Mouse (Mus musculus) CH12.LX (cell line): ENCODE measurements around the gene Olfr477. TPM values are rescaled to one million over a fixed set of nuclear protein-coding genes. Genes with fewer than 3 reads are reported as not detected.
"Not testable (repeated sequence)": the region's sequence is repeated elsewhere in the genome, so short reads cannot be mapped to it uniquely, and the experiment has no call there.

Experiments
- DNase-seq: peaks from one replicate; pipeline ENCODE4 v3.0.0-alpha.2; 2013; ENCODE audit errors: extremely low read depth
- H3K27ac ChIP-seq: 2 replicates; pipeline ENCODE4 v1.5.1; 2012; ENCODE audit warnings: low read depth, mild to moderate bottlenecking, control low read depth, moderate library complexity; ENCODE audit not compliant: insufficient read depth
- H3K27me3 ChIP-seq: replicated peaks from 2 replicates; pipeline ENCODE3; 2012; ENCODE audit warnings: inconsistent platforms
- H3K36me3 ChIP-seq, 2 experiments: replicated peaks in 1 of 2; 2 replicates each; pipeline versions ENCODE3 to v1.6.1; 2012; ENCODE audit warnings: inconsistent platforms in 1 of 2, low read length in 1 of 2, mild to moderate bottlenecking in 1 of 2, mixed read lengths in 1 of 2, moderate library complexity in 1 of 2; ENCODE audit not compliant: control insufficient read depth in 1 of 2, insufficient read depth in 1 of 2
- H3K4me1 ChIP-seq, 2 experiments: 2 replicates each; pipeline ENCODE4 v1.6.1; 2012; ENCODE audit warnings: inconsistent platforms in 1 of 2, moderate library complexity in 1 of 2; ENCODE audit not compliant: insufficient read depth in 2 of 2, control insufficient read depth in 1 of 2
- H3K4me2 ChIP-seq: 2 replicates; pipeline ENCODE4 v1.6.1; 2012; ENCODE audit warnings: low read depth, mild to moderate bottlenecking, control low read depth; ENCODE audit not compliant: poor library complexity, insufficient read depth, severe bottlenecking
- H3K4me3 ChIP-seq, 3 experiments: fragments of 150-350 bp in 1 of 3; sonication (generic) in 1 of 3; replicated peaks in 1 of 3; 2 replicates each; pipeline versions ENCODE3 to v1.5.1; 2011 to 2012; ENCODE audit warnings: low read depth in 2 of 3, low read length in 2 of 3, mild to moderate bottlenecking in 2 of 3, moderate library complexity in 2 of 3, control low read depth in 1 of 3, improper control_type of control experiment in 1 of 3, inconsistent platforms in 1 of 3, mixed read lengths in 1 of 3; ENCODE audit not compliant: poor library complexity in 1 of 3
- H3K79me2 ChIP-seq: replicated peaks from 2 replicates; pipeline ENCODE4 v1.6.1; 2012; ENCODE audit warnings: mild to moderate bottlenecking, moderate library complexity; ENCODE audit not compliant: control insufficient read depth, poor library complexity, insufficient read depth, severe bottlenecking; ENCODE audit errors: extremely low read depth
- H3K9ac ChIP-seq: 2 replicates; pipeline ENCODE4 v1.6.1; 2012; ENCODE audit warnings: low read depth, mild to moderate bottlenecking, control low read depth, moderate library complexity; ENCODE audit not compliant: insufficient read depth
- H3K9me3 ChIP-seq: replicated peaks from 2 replicates; pipeline ENCODE3; 2012; ENCODE audit warnings: low read length, inconsistent platforms, mixed read lengths
- BHLHE40 ChIP-seq: IDR thresholded peaks from 2 replicates; pipeline ENCODE4 v1.6.1; 2011; ENCODE audit warnings: mild to moderate bottlenecking, low read depth, low read length, improper control_type of control experiment
- CHD1 ChIP-seq: IDR thresholded peaks from 2 replicates; pipeline ENCODE4 v1.6.1; 2012; ENCODE audit warnings: low read depth, low read length, improper control_type of control experiment, inconsistent platforms
- EP300 ChIP-seq: IDR thresholded peaks from 2 replicates; pipeline ENCODE4 v1.6.1; 2011; ENCODE audit warnings: low read length, improper control_type of control experiment
- ETS1 ChIP-seq: conservative IDR thresholded peaks from 2 replicates; pipeline ENCODE4 v1.6.1; 2012; ENCODE audit warnings: low read depth, mild to moderate bottlenecking, inconsistent platforms, low read length, improper control_type of control experiment, moderate library complexity
- GABPA ChIP-seq: IDR thresholded peaks from 2 replicates; pipeline ENCODE4 v1.6.1; 2012; ENCODE audit warnings: low read depth, low read length, improper control_type of control experiment, inconsistent platforms; ENCODE audit not compliant: insufficient replicate concordance
- JUN ChIP-seq: IDR thresholded peaks from 2 replicates; pipeline ENCODE4 v1.6.1; 2011; ENCODE audit warnings: low read depth, mild to moderate bottlenecking, low read length, improper control_type of control experiment, moderate library complexity; ENCODE audit not compliant: insufficient read depth
- JUND ChIP-seq: conservative IDR thresholded peaks from 2 replicates; pipeline ENCODE4 v1.6.1; 2011; ENCODE audit warnings: low read depth, low read length, improper control_type of control experiment
- MAFK ChIP-seq: IDR thresholded peaks from 2 replicates; pipeline ENCODE4 v1.6.1; 2011; ENCODE audit warnings: low read length, improper control_type of control experiment; ENCODE audit not compliant: insufficient replicate concordance
- MYC ChIP-seq: IDR thresholded peaks from 2 replicates; pipeline ENCODE4 v1.6.1; 2011; ENCODE audit warnings: low read depth, mild to moderate bottlenecking, improper control_type of control experiment, low read length
- NELFE ChIP-seq: IDR thresholded peaks from 2 replicates; pipeline ENCODE4 v1.6.1; 2011; ENCODE audit warnings: low read depth, low read length, improper control_type of control experiment
- RCOR1 ChIP-seq: conservative IDR thresholded peaks from 2 replicates; pipeline ENCODE4 v1.6.1; 2012; ENCODE audit warnings: low read depth, mild to moderate bottlenecking, inconsistent platforms, low read length, improper control_type of control experiment
- SIN3A ChIP-seq: IDR thresholded peaks from 2 replicates; pipeline ENCODE4 v1.6.1; 2012; ENCODE audit warnings: low read length, improper control_type of control experiment, inconsistent platforms
- SMC3 ChIP-seq: IDR thresholded peaks from 2 replicates; pipeline ENCODE4 v1.6.1; 2011; ENCODE audit warnings: low read depth, low read length, improper control_type of control experiment
- TCF12 ChIP-seq: IDR thresholded peaks from 2 replicates; pipeline ENCODE4 v1.6.1; 2014; ENCODE audit warnings: low read depth, mild to moderate bottlenecking, inconsistent platforms, low read length, improper control_type of control experiment
- UBTF ChIP-seq: IDR thresholded peaks from 2 replicates; pipeline ENCODE4 v1.6.1; 2012; ENCODE audit warnings: low read depth, mild to moderate bottlenecking, inconsistent platforms, low read length, improper control_type of control experiment, moderate library complexity
- USF2 ChIP-seq: conservative IDR thresholded peaks from 2 replicates; pipeline ENCODE4 v1.6.1; 2011; ENCODE audit warnings: low read depth, low read length, improper control_type of control experiment
- ZKSCAN1 ChIP-seq: IDR thresholded peaks from 2 replicates; pipeline ENCODE4 v1.6.1; 2012; ENCODE audit warnings: low read depth, inconsistent platforms, low read length, improper control_type of control experiment, borderline replicate concordance
- dilution Hi-C: fragments of 300-500 bp; cut with MboI; formaldehyde crosslinking; loops from 2 replicates; pipeline ENCODE4 v1.14.3; 2020; ENCODE audit warnings: low sequenced_read_pairs; ENCODE audit not compliant: extremely low pct_unique_long_range_greater_than_20kb, extremely low pct_ligation_motif_present
- in situ Hi-C: fragments of 300-500 bp; cut with MboI; formaldehyde crosslinking; loops from 3 replicates; pipeline ENCODE4 v1.14.3; 2019; ENCODE audit warnings: low sequenced_read_pairs, low pct_ligation_motif_present, low pct_unique_long_range_greater_than_20kb, mixed read lengths
- polyA plus RNA-seq: library from polyadenylated mRNA; unstranded; fragments of >175 nt; gene quantifications from 2 replicates; pipeline ENCODE4 v1.2.1, GENCODE M21; 2012; ENCODE audit warnings: low read depth; ENCODE audit not compliant: insufficient read length
- total RNA-seq, 2 experiments: library from RNA; depleted of rRNA; stranded (reverse); fragments of 300-350 nt in 1 of 2; fragments of >200 nt in 1 of 2; gene quantifications; 2 replicates each; pipeline ENCODE4 v1.2.3; 2012 to 2014

Olfr477 gene
- total and polyA plus RNA-seq, 3 experiments: not detected

DNA sequence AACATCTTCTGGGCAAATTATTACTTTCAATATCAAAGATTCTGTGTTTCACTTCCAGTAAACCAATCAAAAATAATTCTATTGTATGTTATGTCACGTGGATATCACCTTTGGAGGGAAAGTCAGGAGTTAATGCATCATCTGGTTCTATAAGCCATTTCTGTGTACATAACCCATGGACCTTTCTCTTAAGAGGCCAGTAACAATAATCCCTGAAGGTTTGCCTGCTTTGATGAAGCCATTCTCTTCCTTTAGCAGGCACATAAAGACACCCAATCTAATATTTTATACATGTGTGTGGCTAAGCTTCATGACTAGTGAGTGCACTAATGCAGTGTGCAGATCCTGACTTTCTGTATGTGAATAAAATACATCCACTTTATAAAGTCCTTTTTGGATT lies 22.0 kb upstream of the Olfr477 start, which contains the start of gene Olfr476:
Gene Olfr476 (plus strand): TSS at position 301 of the 400 bp plus-strand sequence.
- Histone ChIP-seq H3K4me3 (no peak within 1 kb of the TSS), H3K79me2 (no peaks in the 10 kb centered on the region), H3K27me3 (peaks cover 10% of the 10 kb centered on the region), H3K36me3 (no peaks in the 10 kb centered on the region), H3K4me1 (no peaks in the 10 kb centered on the region)
- dilution Hi-C loops (no loop called here), in situ Hi-C loops (no loop called here)
- TF ChIP-seq GABPA (no peak), UBTF (no peak), EP300 (no peak), ZKSCAN1 (no peak), CHD1 (no peak), BHLHE40 (no peak), SMC3 (no peak), JUN (no peak), NELFE (no peak), USF2 (no peak), MYC (no peak), RCOR1 (no peak), SIN3A (no peak), ETS1 (no peak)
- TF ChIP-seq, all 38 proteins: peak for 0
- Histone ChIP-seq H3K27ac (no peak within 1 kb of the TSS), H3K9ac (no peak within 1 kb of the TSS), H3K9me3 (no peaks in the 10 kb centered on the region), H3K4me2 (no peak within 1 kb of the TSS)
- no peak for DNase-seq

DNA sequence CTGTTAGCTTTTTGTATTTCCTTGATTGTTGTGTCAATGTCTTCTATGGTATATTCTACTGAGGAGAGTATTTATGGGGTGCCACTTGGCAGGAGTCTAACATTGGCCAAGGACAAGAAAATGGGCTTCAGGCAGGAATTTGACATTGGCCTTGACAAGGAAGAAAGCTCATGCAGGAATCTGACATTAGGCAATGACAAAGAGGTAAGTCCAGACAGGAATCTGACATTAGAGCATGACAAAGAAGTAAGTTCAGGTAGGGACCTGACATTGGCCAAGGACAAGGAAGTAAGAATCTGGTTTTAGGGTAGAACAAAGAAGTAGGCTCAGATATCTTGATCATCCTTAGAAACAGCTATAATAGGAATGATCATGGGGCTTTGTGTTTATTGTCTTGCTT lies 27.8 kb downstream of the Olfr477 start:
- not testable (repeated sequence) for H3K27ac ChIP-seq, DNase-seq

DNA sequence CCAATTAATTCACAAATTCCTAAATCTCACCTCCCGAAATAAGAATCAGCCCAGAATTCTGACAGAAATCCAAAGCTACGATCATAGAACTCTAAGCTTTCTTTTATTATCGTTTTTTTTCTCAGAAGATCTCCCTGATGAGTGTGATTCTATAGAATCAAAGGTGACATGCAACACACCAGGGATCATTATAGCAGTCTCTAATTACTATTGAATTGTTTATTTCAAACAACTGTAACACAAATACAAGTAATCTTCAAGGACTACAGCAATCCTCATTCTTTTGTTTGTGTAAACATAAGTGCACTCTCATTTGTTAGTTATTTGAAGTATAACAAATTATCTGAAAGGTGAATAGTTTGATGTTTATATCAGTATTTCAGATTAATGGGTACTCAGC lies 47.4 kb downstream of the Olfr477 start, which contains the start of gene Olfr478:
Gene Olfr478 (minus strand): TSS at position 101 of the 400 bp plus-strand sequence.
- H3K9me3 ChIP-seq: no peaks in the 10 kb centered on the region
- peaks cover 26% of the 10 kb centered on the region for H3K27me3 ChIP-seq
- no peak within 1 kb of the TSS for H3K4me3 ChIP-seq
- no peaks in the 10 kb centered on the region for H3K4me1 ChIP-seq
- in situ Hi-C loops (no loop called here), dilution Hi-C loops (no loop called here)
- H3K27ac ChIP-seq: no peak within 1 kb of the TSS
- H3K36me3 ChIP-seq: no peaks in the 10 kb centered on the region
- TF ChIP-seq MAFK: no peak
- no peak for TF ChIP-seq TCF12
- no peak for TF ChIP-seq UBTF
- TF ChIP-seq JUND: no peak
- no peak within 1 kb of the TSS for H3K9ac ChIP-seq
- no peak for DNase-seq
- H3K79me2 ChIP-seq: no peaks in the 10 kb centered on the region
- H3K4me2 ChIP-seq: no peak within 1 kb of the TSS

More for the DNA sequence above, 27.8 kb downstream of the Olfr477 start:
- H3K4me1 ChIP-seq, H3K36me3 ChIP-seq, dilution Hi-C loops, in situ Hi-C loops, H3K9me3 ChIP-seq, H3K27me3 ChIP-seq, H3K4me3 ChIP-seq, H3K4me2 ChIP-seq, H3K9ac ChIP-seq, H3K79me2 ChIP-seq: not testable (repeated sequence)
